Comparison of ENCODE assay signal across 1 mouse cellular context in the genomic region with DNA sequence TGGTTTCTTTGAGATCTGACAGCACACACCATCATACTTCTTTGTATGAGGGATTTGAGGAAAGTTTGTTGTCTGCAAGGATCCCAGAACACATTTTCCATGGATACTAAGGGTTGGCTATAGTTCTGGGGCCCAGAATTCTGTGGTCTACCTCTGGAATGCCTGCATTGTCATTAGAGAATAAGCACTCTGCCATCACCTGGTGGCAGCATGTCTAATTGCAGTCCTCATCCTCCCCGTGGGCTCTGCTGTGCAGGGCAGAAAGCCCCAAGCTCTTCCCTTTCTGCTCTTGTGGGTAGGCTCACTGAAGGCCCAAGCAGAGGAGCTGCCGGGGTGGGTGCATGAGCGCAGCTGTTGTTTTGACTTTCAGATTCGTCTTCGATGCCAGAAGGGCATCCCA.
TF ChIP-seq lines count a peak whose summit lies in the region.

No protein-coding gene starts in this region.

TF ChIP-seq in MEL, 35 proteins besides CTCF, POLR2A, EP300 and RAD21:
- TF ChIP-seq NRF1 (IDR thresholded peaks at IDR 0.05; ENCODE audit: insufficient read depth, low read depth, low read length, poor library complexity, severe bottlenecking) (no peak), SMC3 (IDR thresholded peaks at IDR 0.05; ENCODE audit: low read depth, low read length) (peak; percentile 53)
